Comparison of ENCODE assay signal across 13 mouse cellular contexts in genomic region chr13:18580718-18581550, GRCm38 (mm10).
A peak's percentile ranks its signal among the peaks of the same experiment; 100 is the strongest.
DNase-seq lines count a peak whose midpoint lies in the region; ATAC-seq and TF ChIP-seq lines count a peak whose summit lies in the region.
"Had no signal": no experiment of that assay in that cellular context is flagged by ENCODE, and none has a peak within 500 bp of the region (broad histone marks: within the 10 kb centered on the region; RNA-seq: fewer than 3 reads in every experiment).

No protein-coding gene starts in this region.

- 43% methylated on average over 19 of the region's 19 CpGs for WGBS in heart, embryonic 11.5 days (ENCODE audit: insufficient replicate concordance)
- 39% methylated on average over 19 of the region's 19 CpGs for WGBS in forebrain, embryonic 15.5 days
- 29% methylated on average over 19 of the region's 19 CpGs for WGBS in hindbrain, embryonic 15.5 days
- WGBS in neural tube, embryonic 14.5 days, result 39% methylated on average over 19 of the region's 19 CpGs
- WGBS in lung, adult 2 months, result 41% methylated on average over 19 of the region's 19 CpGs

- no peaks in the 10 kb centered on the region for H3K9me3 ChIP-seq in heart, embryonic 11.5 days (replicated peaks; ENCODE audit: control insufficient read depth, low read length)
- no peaks in the 10 kb centered on the region for H3K9me3 ChIP-seq in forebrain, embryonic 15.5 days
- H3K9me3 ChIP-seq in hindbrain, embryonic 15.5 days, result no peaks in the 10 kb centered on the region
- no peaks in the 10 kb centered on the region for H3K9me3 ChIP-seq in neural tube, embryonic 14.5 days (ENCODE audit: control insufficient read depth, low read length)
- H3K9me3 ChIP-seq: embryonic facial prominence, embryonic 13.5 days had no signal

- DNase-seq in heart, adult 11 months, result no peak
- DNase-seq in spleen, adult 18-20 months, result no peak
- no peak for DNase-seq in lung, adult 2 months
- DNase-seq: adrenal gland, postnatal 25 days; heart, postnatal 4 days; lung, postnatal 10 days had no signal

- H3K27me3 ChIP-seq in heart, embryonic 11.5 days (ENCODE audit: control insufficient read depth, insufficient read depth, low read length), result no peaks in the 10 kb centered on the region
- no peaks in the 10 kb centered on the region for H3K27me3 ChIP-seq in forebrain, embryonic 15.5 days
- H3K27me3 ChIP-seq in hindbrain, embryonic 15.5 days, result no peaks in the 10 kb centered on the region
- no peaks in the 10 kb centered on the region for H3K27me3 ChIP-seq in neural tube, embryonic 14.5 days (ENCODE audit: control insufficient read depth, insufficient read depth, low read length)
- H3K27me3 ChIP-seq: embryonic facial prominence, embryonic 13.5 days had no signal

- no peak overlapping the region for H3K4me3 ChIP-seq in heart, embryonic 11.5 days (ENCODE audit: low read depth, low read length)
- no peak overlapping the region for H3K4me3 ChIP-seq in forebrain, embryonic 15.5 days
- peak overlapping the region; percentile 10; the same call in 1 of the 2 replicates for H3K4me3 ChIP-seq in hindbrain, embryonic 15.5 days
- no peak overlapping the region for H3K4me3 ChIP-seq in neural tube, embryonic 14.5 days (ENCODE audit: low read depth, low read length)
- H3K4me3 ChIP-seq in lung, adult 2 months (replicated peaks; ENCODE audit: extremely low read depth, low read depth, low read length), result no peak overlapping the region
- H3K4me3 ChIP-seq: embryonic facial prominence, embryonic 13.5 days had no signal

- H3K9ac ChIP-seq in heart, embryonic 11.5 days (ENCODE audit: low read depth, low read length), result no peak overlapping the region
- no peak overlapping the region for H3K9ac ChIP-seq in forebrain, embryonic 15.5 days (replicated peaks)
- H3K9ac ChIP-seq in hindbrain, embryonic 15.5 days, result no peak overlapping the region
- H3K9ac ChIP-seq in neural tube, embryonic 14.5 days (replicated peaks; ENCODE audit: low read depth, low read length), result no peak overlapping the region
- H3K9ac ChIP-seq: embryonic facial prominence, embryonic 13.5 days had no signal

- H3K27ac ChIP-seq in heart, embryonic 11.5 days (ENCODE audit: low read depth, low read length), result no peak overlapping the region
- no peak overlapping the region for H3K27ac ChIP-seq in forebrain, embryonic 15.5 days (replicated peaks)
- H3K27ac ChIP-seq in hindbrain, embryonic 15.5 days (replicated peaks), result no peak overlapping the region; the same call in 1 of the 2 replicates
- H3K27ac ChIP-seq in neural tube, embryonic 14.5 days (ENCODE audit: low read depth, low read length), result no peak overlapping the region
- H3K27ac ChIP-seq: embryonic facial prominence, embryonic 13.5 days had no signal

- no peaks in the 10 kb centered on the region for H3K36me3 ChIP-seq in heart, embryonic 11.5 days (ENCODE audit: control insufficient read depth, insufficient read depth, low read length)
- H3K36me3 ChIP-seq in forebrain, embryonic 15.5 days, result no peaks in the 10 kb centered on the region
- no peaks in the 10 kb centered on the region for H3K36me3 ChIP-seq in hindbrain, embryonic 15.5 days
- H3K36me3 ChIP-seq in neural tube, embryonic 14.5 days (ENCODE audit: control insufficient read depth, insufficient read depth, low read length), result no peaks in the 10 kb centered on the region
- H3K36me3 ChIP-seq: embryonic facial prominence, embryonic 13.5 days had no signal

- TF ChIP-seq POLR2A in lung, adult 2 months (IDR thresholded peaks at IDR 0.05; ENCODE audit: borderline replicate concordance, extremely low read depth, low read depth, low read length), result no peak

- no peak for ATAC-seq in heart, embryonic 11.5 days (replicated peaks; ENCODE audit: insufficient number of reproducible peaks, low FRiP score, low TSS enrichment)
- ATAC-seq in forebrain, embryonic 15.5 days (replicated peaks), result peak; percentile 51
- peak; percentile 68; the same call in 1 of the 2 replicates for ATAC-seq in hindbrain, embryonic 15.5 days (ENCODE audit: low FRiP score, low read depth)
- ATAC-seq in neural tube, embryonic 14.5 days (ENCODE audit: low read depth), result no peak
- ATAC-seq: Patski had no signal

- H3K4me1 ChIP-seq in heart, embryonic 11.5 days (ENCODE audit: control insufficient read depth, insufficient read depth, low read length), result no peaks in the 10 kb centered on the region
- H3K4me1 ChIP-seq in forebrain, embryonic 15.5 days, result peaks cover 5% of the 10 kb centered on the region; the same call in 1 of the 2 replicates
- H3K4me1 ChIP-seq in hindbrain, embryonic 15.5 days (replicated peaks), result peaks cover 9% of the 10 kb centered on the region
- no peaks in the 10 kb centered on the region for H3K4me1 ChIP-seq in neural tube, embryonic 14.5 days (ENCODE audit: control insufficient read depth, insufficient read depth, low read length)
- H3K4me1 ChIP-seq in lung, adult 2 months (ENCODE audit: control insufficient read depth, insufficient read depth, low read length), result no peaks in the 10 kb centered on the region
- H3K4me1 ChIP-seq: embryonic facial prominence, embryonic 13.5 days had no signal

- no peak for TF ChIP-seq CTCF in lung, adult 2 months (IDR thresholded peaks at IDR 0.05; ENCODE audit: insufficient read depth, low read length)

- H3K4me2 ChIP-seq in heart, embryonic 11.5 days, result peak overlapping the region; percentile 32; the same call in 1 of the 2 replicates
- H3K4me2 ChIP-seq in forebrain, embryonic 15.5 days (replicated peaks), result peak overlapping the region; percentile 26
- peak overlapping the region; percentile 43 for H3K4me2 ChIP-seq in hindbrain, embryonic 15.5 days
- peak overlapping the region; percentile 0; the same call in 1 of the 2 replicates for H3K4me2 ChIP-seq in neural tube, embryonic 14.5 days (ENCODE audit: low read depth, low read length)
- H3K4me2 ChIP-seq: embryonic facial prominence, embryonic 13.5 days; liver, embryonic 11.5 days had no signal

Comparison
In these comparisons a context has a peak if more than half of its experiments do, and no peak if none do; other contexts are left out.
1. ATAC-seq: peak in forebrain, embryonic 15.5 days (single experiment) and hindbrain, embryonic 15.5 days (single experiment); none in heart, embryonic 11.5 days (single experiment) and neural tube, embryonic 14.5 days (single experiment).
2. Peak in every context shown above with its lines, with median percentiles within 50 percentile points of each other: H3K4me2 ChIP-seq.